Mouse (Mus musculus) midbrain, embryonic 16.5 days (tissue): ENCODE measurements at regions not wholly inside any gene's neighbourhood (a gene's known extent, or its start where the extent isn't known, plus 50 kb on each side); places are given as distances from the start of the nearest gene placed in this dataset.

Experiments used
- ATAC-seq: fragments of 200-750 bp; cut with Nextera tagmentation; 2 replicates; pipeline ENCODE4 v1.8.0; 2017; ENCODE audit warnings: moderate TSS enrichment
- H3K27ac ChIP-seq: fragments of 300-500 bp; sonication (generic); 2 replicates; pipeline ENCODE4 v1.5.1; 2014; ENCODE audit warnings: mild to moderate bottlenecking, low read length, mixed read lengths
- H3K27me3 ChIP-seq: fragments of 300-500 bp; sonication (generic); 2 replicates; pipeline ENCODE4 v1.6.1; 2014; ENCODE audit warnings: low read depth, low read length, mixed read lengths; ENCODE audit not compliant: control insufficient read depth, insufficient read depth
- H3K36me3 ChIP-seq: fragments of 300-500 bp; sonication (generic); 2 replicates; pipeline ENCODE4 v1.6.1; 2014; ENCODE audit warnings: mild to moderate bottlenecking, low read length, moderate library complexity, mixed read lengths; ENCODE audit not compliant: control insufficient read depth, insufficient read depth
- H3K4me1 ChIP-seq: fragments of 300-500 bp; sonication (generic); 2 replicates; pipeline ENCODE4 v1.6.1; 2014; ENCODE audit warnings: mild to moderate bottlenecking, low read length, mixed read lengths; ENCODE audit not compliant: control insufficient read depth, insufficient read depth
- H3K4me2 ChIP-seq: fragments of 300-500 bp; sonication (generic); 2 replicates; pipeline ENCODE4 v1.6.1; 2014; ENCODE audit warnings: mild to moderate bottlenecking, low read length, mixed read lengths
- H3K4me3 ChIP-seq: fragments of 300-500 bp; sonication (generic); 2 replicates; pipeline ENCODE4 v1.5.1; 2014; ENCODE audit warnings: low read depth, mild to moderate bottlenecking, low read length, moderate library complexity, mixed read lengths
- H3K9ac ChIP-seq: fragments of 300-500 bp; sonication (generic); 2 replicates; pipeline ENCODE4 v1.6.1; 2014; ENCODE audit warnings: low read depth, low read length, mixed read lengths
- H3K9me3 ChIP-seq: fragments of 300-500 bp; sonication (generic); replicated peaks from 2 replicates; pipeline ENCODE4 v1.6.1; 2014; ENCODE audit warnings: mild to moderate bottlenecking, low read length, mixed read lengths; ENCODE audit not compliant: control insufficient read depth, poor library complexity, severe bottlenecking
- WGBS: fragments of 180-500 bp; shearing (Covaris S2); extraction: QIAGEN DNeasy Blood & Tissue Kit; methylation state at CpG from one replicate; pipeline ENCODE4 v1.1.7; 2014; 5-methylcytosine and 5-hydroxymethylcytosine counted together

GRCm38 (mm10) chrX:112984668-112985067, 200.6 kb downstream of the Chm start:
- no peaks in the 10 kb centered on the region for H3K36me3 ChIP-seq

DNA sequence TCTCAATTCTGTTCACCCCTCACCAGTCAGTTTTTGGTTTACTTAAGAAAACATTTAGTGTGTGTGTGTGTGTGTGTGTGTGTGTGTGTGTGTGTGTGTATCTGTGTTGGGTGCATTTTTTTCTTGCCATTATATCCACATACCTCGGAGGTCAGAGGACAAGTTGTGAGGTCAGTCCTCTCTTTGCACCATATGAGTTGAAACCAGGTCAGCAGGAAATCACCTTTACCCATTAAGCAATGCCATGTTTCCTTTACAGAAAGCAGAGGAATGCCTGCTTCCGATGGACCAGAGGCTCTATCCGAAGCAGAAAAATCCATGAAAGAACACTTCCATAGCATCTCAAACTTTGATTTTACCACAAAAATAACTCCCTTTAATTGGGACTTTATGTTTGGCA, 201.2 kb downstream of the Chm start:
- 78% methylated on average over 3 of the region's 3 CpGs for WGBS
- Histone ChIP-seq H3K9ac (no peak overlapping the region), H3K9me3 (no peaks in the 10 kb centered on the region), H3K4me1 (no peaks in the 10 kb centered on the region), H3K36me3 (no peaks in the 10 kb centered on the region), H3K27ac (no peak overlapping the region), H3K27me3 (no peaks in the 10 kb centered on the region), H3K4me3 (no peak overlapping the region), H3K4me2 (no peak overlapping the region)
- no peak for ATAC-seq

More at GRCm38 (mm10) chrX:112984668-112985067, 200.6 kb downstream of the Chm start:
- Histone ChIP-seq H3K4me2 (no peak overlapping the region), H3K27me3 (no peaks in the 10 kb centered on the region), H3K4me1 (no peaks in the 10 kb centered on the region), H3K9ac (no peak overlapping the region), H3K27ac (no peak overlapping the region), H3K9me3 (no peaks in the 10 kb centered on the region), H3K4me3 (no peak overlapping the region)
- WGBS, result 86% methylated on average over 3 of the region's 3 CpGs
- ATAC-seq, result no peak

DNA sequence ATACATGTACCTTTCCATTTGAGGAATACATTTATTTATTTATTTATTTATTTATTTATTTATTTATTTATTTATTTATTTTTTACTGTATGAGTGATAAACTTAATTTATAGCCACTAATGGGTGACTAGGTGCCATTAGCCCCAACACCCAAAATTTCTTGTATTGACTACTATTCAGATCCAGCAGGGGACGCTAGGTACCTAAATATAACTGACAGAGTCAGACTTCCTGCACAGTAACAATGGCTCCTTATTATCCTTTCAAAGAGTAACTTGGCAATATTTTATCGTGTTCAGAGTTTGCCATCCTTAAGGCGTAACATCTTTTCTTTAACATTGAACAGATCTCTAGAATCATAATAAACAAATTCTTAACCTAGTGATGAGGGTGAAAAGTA, 206.7 kb downstream of the Chm start:
- H3K4me1 ChIP-seq, result no peaks in the 10 kb centered on the region
- no peak overlapping the region for H3K9ac ChIP-seq
- no peak overlapping the region for H3K4me3 ChIP-seq
- no peak for ATAC-seq
- H3K36me3 ChIP-seq, result no peaks in the 10 kb centered on the region
- no peak overlapping the region for H3K27ac ChIP-seq
- no peak overlapping the region for H3K4me2 ChIP-seq
- no peaks in the 10 kb centered on the region for H3K27me3 ChIP-seq
- WGBS, result 53% methylated on average over 3 of the region's 3 CpGs
- H3K9me3 ChIP-seq, result no peaks in the 10 kb centered on the region

DNA sequence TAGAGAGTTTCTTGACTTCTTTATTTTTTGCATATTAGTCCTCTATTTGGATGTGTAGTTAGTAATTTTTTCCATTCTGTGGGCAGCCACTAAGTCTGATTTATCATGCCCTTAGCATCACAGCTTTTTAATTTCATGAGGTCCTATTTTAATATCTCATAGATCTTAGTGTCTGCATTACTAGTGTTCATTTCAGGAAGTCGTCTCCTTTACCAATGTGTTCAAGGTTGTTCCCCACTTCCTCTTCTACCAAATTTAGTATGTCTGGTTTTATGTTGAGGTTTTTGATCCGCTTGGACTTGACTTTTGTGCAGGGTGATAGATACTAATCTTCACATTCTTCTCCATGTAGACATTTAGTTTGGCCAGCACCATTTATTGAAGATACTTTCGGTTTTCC, 221.2 kb downstream of the Chm start:
- no peak overlapping the region for H3K9ac ChIP-seq
- 78% methylated on average over 3 of the region's 3 CpGs for WGBS

GRCm38 (mm10) chrX:112949792-112950191, 235.5 kb downstream of the Chm start:
- Histone ChIP-seq H3K9me3 (no peaks in the 10 kb centered on the region), H3K9ac (no peak overlapping the region), H3K36me3 (no peaks in the 10 kb centered on the region), H3K4me2 (no peak overlapping the region), H3K27me3 (no peaks in the 10 kb centered on the region), H3K4me1 (no peaks in the 10 kb centered on the region), H3K4me3 (no peak overlapping the region), H3K27ac (no peak overlapping the region)
- no peak for ATAC-seq
- WGBS, result 55% methylated on average over 1 of the region's 1 CpGs

More for the DNA sequence above, 221.2 kb downstream of the Chm start:
- Histone ChIP-seq H3K27ac (no peak overlapping the region), H3K27me3 (no peaks in the 10 kb centered on the region), H3K36me3 (no peaks in the 10 kb centered on the region), H3K4me1 (no peaks in the 10 kb centered on the region), H3K9me3 (no peaks in the 10 kb centered on the region), H3K4me2 (no peak overlapping the region), H3K4me3 (no peak overlapping the region)
- ATAC-seq, result no peak

- WGBS, result 90% methylated on average over 4 of the region's 4 CpGs
- Histone ChIP-seq H3K9ac (no peak overlapping the region), H3K27ac (no peak overlapping the region), H3K4me1 (no peaks in the 10 kb centered on the region), H3K4me3 (no peak overlapping the region), H3K36me3 (no peaks in the 10 kb centered on the region), H3K27me3 (no peaks in the 10 kb centered on the region), H3K4me2 (no peak overlapping the region), H3K9me3 (no peaks in the 10 kb centered on the region)
- ATAC-seq, result no peak
Observed at GRCm38 (mm10) chrX:112947521-112947920, 237.8 kb downstream of the Chm start.

DNA sequence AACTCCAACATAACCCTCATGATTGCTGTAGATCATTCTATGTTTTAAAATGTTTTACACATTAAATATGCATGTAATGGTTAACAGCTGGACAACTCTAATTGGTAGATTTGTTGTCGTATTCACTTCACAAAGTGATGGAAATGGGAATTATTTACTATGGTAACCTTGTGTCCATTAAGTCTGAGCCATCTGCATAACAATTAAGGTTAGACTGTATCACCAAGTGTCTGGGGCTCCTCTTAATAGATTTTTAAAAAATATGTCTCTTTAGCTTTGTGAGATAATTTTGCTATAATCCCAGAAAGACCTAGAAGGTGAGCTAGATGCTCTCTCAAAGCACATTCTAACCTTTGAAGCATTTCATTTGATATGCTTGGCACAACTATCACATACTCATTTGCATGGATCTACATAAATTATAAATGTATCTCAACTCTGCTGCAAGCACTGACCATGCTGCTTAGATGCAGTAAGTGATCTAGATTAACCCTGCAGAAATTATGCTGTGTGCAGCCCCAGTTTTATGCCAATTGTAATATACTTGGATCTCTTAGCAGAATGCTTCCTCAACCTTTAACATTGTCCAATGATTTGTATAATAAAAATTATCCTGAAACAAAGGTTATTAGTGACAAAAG, 227.2 kb upstream of the Pof1b start:
- H3K4me3 ChIP-seq, result no peak overlapping the region
- H3K27me3 ChIP-seq, result no peaks in the 10 kb centered on the region
- 0 out of 2 replicates have a peak, but pooled peaks have one; percentile 36 for ATAC-seq
- H3K9me3 ChIP-seq, result no peaks in the 10 kb centered on the region
- H3K27ac ChIP-seq, result no peak overlapping the region
- 33% methylated on average over 1 of the region's 1 CpGs for WGBS
- H3K9ac ChIP-seq, result no peak overlapping the region
- H3K4me2 ChIP-seq, result no peak overlapping the region
- no peaks in the 10 kb centered on the region for H3K36me3 ChIP-seq
- no peaks in the 10 kb centered on the region for H3K4me1 ChIP-seq

GRCm38 (mm10) chrX:112903631-112904410, 205.4 kb upstream of the Pof1b start:
- H3K27me3 ChIP-seq, result no peaks in the 10 kb centered on the region
- WGBS, result 45% methylated on average over 11 of the region's 11 CpGs
- ATAC-seq, result no peak

DNA sequence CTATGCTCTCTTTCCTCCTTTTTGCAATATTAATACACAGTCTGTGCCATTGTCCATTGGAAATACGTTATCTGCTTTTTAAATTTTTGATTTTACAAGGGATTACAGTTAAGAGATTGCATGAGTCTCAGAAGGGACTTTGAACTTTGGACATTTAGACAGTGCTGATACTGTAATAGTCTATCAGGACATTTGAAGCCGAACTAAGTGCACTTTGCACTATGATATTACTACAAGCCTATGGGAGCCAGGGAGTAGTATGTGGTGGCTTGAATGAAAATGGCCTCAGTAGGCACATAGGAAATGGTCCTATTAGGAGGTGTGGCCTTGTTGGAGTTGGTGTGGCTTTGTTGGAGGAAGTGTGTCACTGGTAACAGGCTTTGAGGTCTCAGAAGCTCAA, 188.1 kb upstream of the Pof1b start:
- no peaks in the 10 kb centered on the region for H3K4me1 ChIP-seq
- H3K4me2 ChIP-seq, result no peak overlapping the region
- H3K9me3 ChIP-seq, result no peaks in the 10 kb centered on the region
- H3K9ac ChIP-seq, result no peak overlapping the region
- 68% methylated on average over 2 of the region's 2 CpGs for WGBS
- no peak overlapping the region for H3K4me3 ChIP-seq
- no peak for ATAC-seq
- H3K27ac ChIP-seq, result no peak overlapping the region
- no peaks in the 10 kb centered on the region for H3K36me3 ChIP-seq
- no peaks in the 10 kb centered on the region for H3K27me3 ChIP-seq

More at GRCm38 (mm10) chrX:112903631-112904410, 205.4 kb upstream of the Pof1b start:
- no peak overlapping the region for H3K4me3 ChIP-seq
- no peak overlapping the region for H3K9ac ChIP-seq
- H3K27ac ChIP-seq, result no peak overlapping the region
- H3K9me3 ChIP-seq, result no peaks in the 10 kb centered on the region
- no peak overlapping the region for H3K4me2 ChIP-seq
- H3K4me1 ChIP-seq, result no peaks in the 10 kb centered on the region
- no peaks in the 10 kb centered on the region for H3K36me3 ChIP-seq
